Mouse (Mus musculus) cerebral cortex, adult 2 months (tissue): ENCODE results near the gene Adgrl2.

Experiments used
- WGBS: fragments of 180-500 bp; shearing (Covaris S2); methylation state at CpG from one replicate; pipeline ENCODE4 v1.1.7; 2018; 5-methylcytosine and 5-hydroxymethylcytosine counted together

Gene Adgrl2

GRCm38 (mm10) chr3:148990531-148991003 lies at the start of gene Adgrl2:
Adgrl2 (minus strand) TSS chr3:148990555.
- 1% methylated on average over 25 of the region's 25 CpGs for WGBS

DNA sequence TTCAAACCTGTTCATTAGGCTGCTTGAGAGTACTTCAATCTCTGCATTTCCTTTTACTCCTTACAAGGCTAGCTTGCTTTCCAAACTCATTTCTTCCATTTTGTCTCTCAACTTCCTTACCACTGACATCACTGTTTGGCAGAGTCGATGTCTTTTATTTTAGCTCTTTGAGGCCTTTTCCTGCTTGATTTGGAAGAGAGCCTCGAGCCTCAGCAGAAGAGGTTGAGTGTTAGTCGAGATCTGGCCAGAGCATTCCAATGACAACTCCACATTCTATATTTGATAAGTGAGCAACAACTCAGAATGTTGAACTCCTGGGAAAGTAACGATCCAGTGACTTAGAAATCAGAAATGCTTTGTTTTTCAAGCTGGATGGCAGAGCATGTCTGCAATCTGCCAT lies 48.4 kb upstream of the Adgrl2 start:
- 28% methylated on average over 4 of the region's 4 CpGs for WGBS

DNA sequence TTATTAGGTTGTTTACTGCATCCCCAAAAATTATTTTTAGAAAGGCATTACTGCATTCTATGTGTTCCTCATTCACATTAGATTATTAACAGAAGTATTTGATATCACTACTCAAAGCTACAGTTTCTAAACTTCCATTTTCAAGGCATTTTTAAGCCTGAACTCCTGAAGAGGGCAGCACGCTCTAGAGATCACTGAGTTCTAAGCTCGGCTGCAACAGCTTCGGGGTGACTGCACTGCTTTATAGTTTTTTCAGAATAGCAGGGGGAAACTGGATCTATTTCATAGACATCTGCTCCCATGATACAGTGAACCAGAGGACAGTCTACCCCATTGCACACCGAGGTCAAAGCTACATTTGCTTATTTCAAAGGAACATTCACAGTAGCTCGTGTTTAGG lies 29.6 kb upstream of the Adgrl2 start:
- 72% methylated on average over 5 of the region's 5 CpGs for WGBS

GRCm38 (mm10) chr3:149009311-149009710 lies 19.0 kb upstream of the Adgrl2 start:
- WGBS = 79% methylated on average over 7 of the region's 7 CpGs

DNA sequence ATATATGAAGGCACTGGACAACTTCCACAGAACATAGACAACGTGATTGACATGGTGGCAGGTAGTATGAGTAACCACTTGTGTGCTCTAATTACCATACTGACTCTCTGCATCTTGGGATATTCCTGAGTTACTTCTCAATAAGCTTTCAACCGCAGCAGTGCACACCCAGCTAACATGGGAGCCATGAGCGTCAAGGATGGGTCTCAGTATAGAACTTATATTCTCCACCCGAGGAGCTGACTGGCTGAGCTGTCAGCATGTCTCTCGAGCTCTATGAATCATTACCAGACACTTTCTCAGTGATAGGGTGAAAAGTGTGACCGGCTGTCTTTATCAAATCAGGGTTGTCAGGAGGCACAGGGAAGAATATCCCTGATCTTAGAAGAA lies 18.3 kb upstream of the Adgrl2 start:
- 75% methylated on average over 6 of the region's 6 CpGs for WGBS

DNA sequence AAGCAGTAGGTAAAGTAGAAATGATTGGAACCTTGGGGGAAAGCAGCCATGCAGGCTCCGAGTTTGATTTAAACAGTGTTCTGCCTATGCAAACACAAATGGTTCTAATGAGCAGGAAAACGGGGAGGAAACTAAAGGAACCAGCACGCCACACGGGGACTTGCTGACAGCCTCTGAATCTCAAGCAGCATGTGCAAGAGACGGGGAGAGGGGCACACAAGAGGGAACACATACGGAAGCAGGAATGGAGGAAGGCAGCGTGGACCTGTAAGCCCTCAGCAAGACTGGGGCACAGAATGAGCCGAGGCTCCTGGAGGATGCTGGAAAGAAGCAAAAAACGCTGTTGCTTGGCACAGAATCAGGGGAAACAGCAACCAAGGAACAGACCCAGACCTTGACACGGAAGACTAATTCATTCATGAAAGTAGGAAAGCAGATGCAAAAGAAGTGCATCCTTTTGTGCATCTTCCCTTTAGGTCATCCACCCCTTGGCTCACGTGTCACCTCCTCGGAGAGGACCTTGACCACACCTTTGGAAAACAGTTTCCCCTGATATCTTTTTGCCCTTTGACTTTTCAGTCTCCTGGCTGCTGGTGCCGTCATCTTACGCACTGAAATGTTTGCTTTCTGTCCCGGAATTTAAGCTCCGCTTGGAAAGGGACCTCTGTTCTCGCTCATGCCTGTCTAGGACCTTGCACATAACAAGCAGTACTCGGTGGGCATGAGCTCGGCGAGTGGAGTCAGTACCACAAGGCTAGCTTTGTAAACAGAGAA lies 17.7 kb upstream of the Adgrl2 start:
- 68% methylated on average over 20 of the region's 20 CpGs for WGBS

GRCm38 (mm10) chr3:149001364-149001763 lies 11.0 kb upstream of the Adgrl2 start:
- WGBS = 59% methylated on average over 8 of the region's 8 CpGs

- 68% methylated on average over 10 of the region's 10 CpGs for WGBS
These were observed 8.3 kb upstream of the Adgrl2 start for GRCm38 (mm10) chr3:148998661-148999060.

- WGBS = 36% methylated on average over 8 of the region's 8 CpGs
These were observed 701 bp upstream of the Adgrl2 start for GRCm38 (mm10) chr3:148991056-148991455.

GRCm38 (mm10) chr3:148989818-148990530 lies 381 bp downstream of the Adgrl2 start:
- WGBS = under 1% methylated on average over 67 of the region's 68 CpGs

- WGBS = under 1% methylated on average over 75 of the region's 75 CpGs
These were observed 1.1 kb downstream of the Adgrl2 start for GRCm38 (mm10) chr3:148988996-148989817.

DNA sequence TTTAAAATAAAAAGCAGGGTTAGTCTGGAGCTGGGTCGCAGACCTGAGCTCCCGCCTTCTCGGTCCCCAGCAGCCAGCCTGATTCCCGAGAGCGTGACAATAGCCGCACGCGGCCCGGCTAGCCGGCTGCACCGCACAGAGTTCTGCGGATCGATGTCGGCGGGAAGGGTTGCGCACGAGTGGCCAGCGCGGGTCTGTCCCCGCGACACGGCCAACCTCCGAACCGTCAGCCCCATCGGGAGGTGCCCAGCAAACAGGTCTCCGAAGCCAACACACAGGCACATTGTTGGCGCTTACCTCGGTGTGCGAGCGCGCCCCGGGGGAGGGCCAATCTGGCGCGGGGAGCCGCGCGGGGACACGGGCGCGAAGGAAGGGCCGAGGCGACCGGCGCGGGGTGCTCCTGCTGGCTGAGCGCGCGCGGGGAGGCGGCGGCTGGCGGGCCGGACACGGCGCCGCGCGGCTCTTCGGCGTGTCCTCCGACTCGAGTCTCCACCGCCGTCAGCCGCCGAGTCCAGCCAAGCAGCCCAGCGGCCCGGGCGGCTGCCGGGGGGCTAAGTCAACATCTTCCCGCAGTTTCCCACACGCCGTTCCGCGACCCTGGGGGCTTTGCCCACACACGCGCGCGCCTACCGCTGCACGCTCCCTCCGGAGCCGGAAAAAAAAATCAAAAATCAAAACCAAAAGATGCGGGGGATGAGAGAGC lies 1.9 kb downstream of the Adgrl2 start:
- under 1% methylated on average over 84 of the region's 84 CpGs for WGBS

- under 1% methylated on average over 45 of the region's 45 CpGs for WGBS
These were observed 2.6 kb downstream of the Adgrl2 start for GRCm38 (mm10) chr3:148987591-148988292.

GRCm38 (mm10) chr3:148986894-148987590 lies 3.3 kb downstream of the Adgrl2 start:
- WGBS = under 1% methylated on average over 27 of the region's 27 CpGs

DNA sequence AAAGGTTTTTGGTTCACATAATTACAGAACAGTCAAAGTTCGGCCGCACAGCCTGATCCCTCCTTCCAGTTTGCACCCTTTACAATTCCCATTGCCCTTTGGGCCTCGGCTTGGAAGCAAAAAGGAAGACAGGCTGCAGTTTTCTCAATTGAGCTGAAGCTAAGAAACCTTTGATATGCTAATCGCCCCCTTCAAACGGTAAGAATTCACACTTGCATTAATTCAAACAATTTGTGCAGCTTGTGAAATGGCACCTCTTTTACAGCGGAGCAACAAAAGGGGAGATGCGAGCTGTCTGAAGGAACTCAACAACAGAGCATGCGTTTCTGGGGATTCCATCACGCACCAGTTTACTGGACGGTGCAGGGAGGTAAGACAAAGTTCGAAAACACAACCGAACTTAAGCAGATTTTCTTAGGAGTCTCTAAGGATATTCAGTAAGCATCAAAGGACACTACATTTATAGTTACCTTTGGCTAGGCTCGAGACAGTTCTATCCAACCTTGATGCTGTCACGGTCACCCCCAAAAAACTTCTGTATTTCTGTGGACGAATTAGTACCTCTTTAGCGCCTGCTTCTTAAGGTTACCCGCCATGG lies 4.0 kb downstream of the Adgrl2 start:
- WGBS = 27% methylated on average over 17 of the region's 17 CpGs

DNA sequence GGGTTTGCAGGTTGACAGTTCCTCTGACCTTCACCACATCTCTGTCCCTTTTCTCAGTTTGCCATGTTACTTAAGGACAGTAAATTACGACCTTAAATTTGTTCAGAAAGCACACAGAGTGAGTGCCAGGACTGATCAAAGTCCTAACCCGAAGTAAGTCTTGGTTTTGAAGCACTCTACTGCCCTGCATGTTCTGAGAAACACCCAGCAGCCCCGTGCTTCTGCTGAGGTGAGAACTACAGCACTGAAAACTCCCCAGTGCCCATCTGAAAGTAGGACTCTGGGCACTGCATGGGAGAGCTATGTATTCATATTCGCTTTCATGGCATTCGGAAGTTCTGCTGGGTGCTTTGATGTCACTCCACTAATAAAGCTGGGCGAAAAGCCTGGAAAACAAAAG lies 6.0 kb downstream of the Adgrl2 start:
- WGBS = 64% methylated on average over 6 of the region's 6 CpGs

- WGBS = 75% methylated on average over 4 of the region's 4 CpGs
These were observed 8.0 kb downstream of the Adgrl2 start for GRCm38 (mm10) chr3:148982370-148982769.

DNA sequence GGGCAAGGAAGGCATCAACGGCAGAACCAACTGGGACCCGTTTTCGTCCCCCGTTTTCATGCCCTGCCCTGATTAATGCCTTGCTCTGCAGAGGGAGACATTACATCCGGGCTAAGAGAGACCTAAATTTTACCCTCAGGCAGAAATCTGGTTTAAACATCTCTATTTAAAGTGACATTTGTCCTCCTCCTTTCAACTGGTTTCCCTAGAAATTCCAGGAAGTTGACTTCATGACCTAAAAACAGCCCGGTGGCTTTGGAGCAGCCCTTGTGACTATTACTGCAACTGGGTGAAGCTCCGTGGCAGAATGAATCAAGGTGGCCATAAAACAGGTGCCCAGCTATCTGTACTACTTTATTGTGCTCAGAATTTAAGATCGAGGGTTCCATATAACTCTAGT lies 8.6 kb downstream of the Adgrl2 start:
- 66% methylated on average over 8 of the region's 8 CpGs for WGBS

GRCm38 (mm10) chr3:148978541-148978940 lies 11.8 kb downstream of the Adgrl2 start:
- 24% methylated on average over 8 of the region's 8 CpGs for WGBS

- 26% methylated on average over 6 of the region's 6 CpGs for WGBS
These were observed 12.5 kb downstream of the Adgrl2 start for GRCm38 (mm10) chr3:148977838-148978237.
